Mouse (Mus musculus): ENCODE measurements around the gene Atxn10. TPM values are rescaled to one million over a fixed set of nuclear protein-coding genes. Genes with fewer than 3 reads are reported as not detected.

The Atxn10 gene
- polyA plus RNA-seq, 1 experiment from 2014 or later = 548 TPM

GRCm38 (mm10) chr15:85307061-85307660 is 28.9 kb upstream of the Atxn10 start:
- H3K27ac ChIP-seq (ENCODE audit: low read length) = no peak overlapping the region
- H3K9me3 ChIP-seq (replicated peaks; ENCODE audit: control insufficient read depth, low read length, poor library complexity, severe bottlenecking) = no peaks in the 10 kb centered on the region
- H3K4me2 ChIP-seq (ENCODE audit: low read length) = no peak overlapping the region
- no peak overlapping the region for H3K9ac ChIP-seq (ENCODE audit: low read depth, low read length)
- H3K4me1 ChIP-seq (ENCODE audit: control insufficient read depth, insufficient read depth, low read length) = 0 out of 2 replicates have a peak, but pooled peaks cover 2% of the 10 kb centered on the region
- WGBS = 90% methylated on average over 2 of the region's 2 CpGs
- no peak for ATAC-seq
- H3K4me3 ChIP-seq (ENCODE audit: low read depth, low read length) = no peak overlapping the region
- H3K36me3 ChIP-seq (ENCODE audit: control insufficient read depth, insufficient read depth, low read length) = no peaks in the 10 kb centered on the region
- H3K27me3 ChIP-seq (ENCODE audit: control insufficient read depth, insufficient read depth, low read depth, low read length) = no peaks in the 10 kb centered on the region

GRCm38 (mm10) chr15:85311058-85311657 is 24.9 kb upstream of the Atxn10 start:
- 54% methylated on average over 10 of the region's 10 CpGs for WGBS
- H3K36me3 ChIP-seq (ENCODE audit: control insufficient read depth, insufficient read depth, low read length) = no peaks in the 10 kb centered on the region
- no peak overlapping the region for H3K4me2 ChIP-seq (ENCODE audit: low read length)
- H3K9ac ChIP-seq (ENCODE audit: low read depth, low read length) = no peak overlapping the region
- H3K4me1 ChIP-seq (ENCODE audit: control insufficient read depth, insufficient read depth, low read length) = peaks cover 4% of the 10 kb centered on the region; the same call in 1 of the 2 replicates
- H3K27ac ChIP-seq (ENCODE audit: low read length) = no peak overlapping the region
- peak; percentile 25; the same call in 1 of the 2 replicates for ATAC-seq
- H3K9me3 ChIP-seq (replicated peaks; ENCODE audit: control insufficient read depth, low read length, poor library complexity, severe bottlenecking) = no peaks in the 10 kb centered on the region
- no peaks in the 10 kb centered on the region for H3K27me3 ChIP-seq (ENCODE audit: control insufficient read depth, insufficient read depth, low read depth, low read length)
- H3K4me3 ChIP-seq (ENCODE audit: low read depth, low read length) = no peak overlapping the region

- Histone ChIP-seq H3K9ac (ENCODE audit: low read depth, low read length) (no peak overlapping the region), H3K27me3 (ENCODE audit: control insufficient read depth, insufficient read depth, low read depth, low read length) (no peaks in the 10 kb centered on the region), H3K4me1 (ENCODE audit: control insufficient read depth, insufficient read depth, low read length) (peaks cover 4% of the 10 kb centered on the region; the same call in 1 of the 2 replicates), H3K27ac (ENCODE audit: low read length) (no peak overlapping the region), H3K4me2 (ENCODE audit: low read length) (no peak overlapping the region), H3K4me3 (ENCODE audit: low read depth, low read length) (no peak overlapping the region), H3K36me3 (ENCODE audit: control insufficient read depth, insufficient read depth, low read length) (no peaks in the 10 kb centered on the region), H3K9me3 (replicated peaks; ENCODE audit: control insufficient read depth, low read length, poor library complexity, severe bottlenecking) (no peaks in the 10 kb centered on the region)
- WGBS = 36% methylated on average over 12 of the region's 13 CpGs
- 0 out of 2 replicates have a peak, but pooled peaks have one; percentile 28 for ATAC-seq
Measured at GRCm38 (mm10) chr15:85315378-85316025, 20.5 kb upstream of the Atxn10 start.

- no peaks in the 10 kb centered on the region for H3K27me3 ChIP-seq (ENCODE audit: control insufficient read depth, insufficient read depth, low read depth, low read length)
- ATAC-seq = no peak; the same call in 1 of the 2 replicates
- no peak overlapping the region for H3K4me3 ChIP-seq (ENCODE audit: low read depth, low read length)
- H3K4me2 ChIP-seq (ENCODE audit: low read length) = no peak overlapping the region
- H3K36me3 ChIP-seq (ENCODE audit: control insufficient read depth, insufficient read depth, low read length) = no peaks in the 10 kb centered on the region
- no peak overlapping the region for H3K27ac ChIP-seq (ENCODE audit: low read length)
- H3K4me1 ChIP-seq (ENCODE audit: control insufficient read depth, insufficient read depth, low read length) = peaks cover 2% of the 10 kb centered on the region; the same call in 1 of the 2 replicates
- no peaks in the 10 kb centered on the region for H3K9me3 ChIP-seq (replicated peaks; ENCODE audit: control insufficient read depth, low read length, poor library complexity, severe bottlenecking)
- no peak overlapping the region for H3K9ac ChIP-seq (ENCODE audit: low read depth, low read length)
- WGBS = 55% methylated on average over 14 of the region's 14 CpGs
Measured at GRCm38 (mm10) chr15:85316342-85317140, 19.5 kb upstream of the Atxn10 start.

GRCm38 (mm10) chr15:85319924-85320668 is 15.9 kb upstream of the Atxn10 start:
- Histone ChIP-seq H3K4me3 (ENCODE audit: low read depth, low read length) (no peak overlapping the region), H3K4me2 (ENCODE audit: low read length) (no peak overlapping the region), H3K36me3 (ENCODE audit: control insufficient read depth, insufficient read depth, low read length) (no peaks in the 10 kb centered on the region), H3K27me3 (ENCODE audit: control insufficient read depth, insufficient read depth, low read depth, low read length) (no peaks in the 10 kb centered on the region), H3K27ac (ENCODE audit: low read length) (no peak overlapping the region), H3K4me1 (ENCODE audit: control insufficient read depth, insufficient read depth, low read length) (no peaks in the 10 kb centered on the region), H3K9ac (ENCODE audit: low read depth, low read length) (no peak overlapping the region), H3K9me3 (replicated peaks; ENCODE audit: control insufficient read depth, low read length, poor library complexity, severe bottlenecking) (no peaks in the 10 kb centered on the region)
- ATAC-seq = no peak
- WGBS = 77% methylated on average over 11 of the region's 11 CpGs

GRCm38 (mm10) chr15:85323214-85323613 is 12.8 kb upstream of the Atxn10 start:
- 88% methylated on average over 4 of the region's 4 CpGs for WGBS
- no peak overlapping the region for H3K27ac ChIP-seq (ENCODE audit: low read length)
- H3K27me3 ChIP-seq (ENCODE audit: control insufficient read depth, insufficient read depth, low read depth, low read length) = no peaks in the 10 kb centered on the region
- no peak for ATAC-seq
- H3K4me3 ChIP-seq (ENCODE audit: low read depth, low read length) = no peak overlapping the region
- no peaks in the 10 kb centered on the region for H3K9me3 ChIP-seq (replicated peaks; ENCODE audit: control insufficient read depth, low read length, poor library complexity, severe bottlenecking)
- no peak overlapping the region for H3K4me2 ChIP-seq (ENCODE audit: low read length)
- H3K36me3 ChIP-seq (ENCODE audit: control insufficient read depth, insufficient read depth, low read length) = no peaks in the 10 kb centered on the region
- no peaks in the 10 kb centered on the region for H3K4me1 ChIP-seq (ENCODE audit: control insufficient read depth, insufficient read depth, low read length)
- no peak overlapping the region for H3K9ac ChIP-seq (ENCODE audit: low read depth, low read length)

GRCm38 (mm10) chr15:85324426-85324825 is 11.6 kb upstream of the Atxn10 start:
- Histone ChIP-seq H3K4me2 (ENCODE audit: low read length) (no peak overlapping the region), H3K27ac (ENCODE audit: low read length) (no peak overlapping the region), H3K27me3 (ENCODE audit: control insufficient read depth, insufficient read depth, low read depth, low read length) (no peaks in the 10 kb centered on the region), H3K36me3 (ENCODE audit: control insufficient read depth, insufficient read depth, low read length) (no peaks in the 10 kb centered on the region), H3K9ac (ENCODE audit: low read depth, low read length) (no peak overlapping the region), H3K4me3 (ENCODE audit: low read depth, low read length) (no peak overlapping the region), H3K9me3 (replicated peaks; ENCODE audit: control insufficient read depth, low read length, poor library complexity, severe bottlenecking) (no peaks in the 10 kb centered on the region), H3K4me1 (ENCODE audit: control insufficient read depth, insufficient read depth, low read length) (no peaks in the 10 kb centered on the region)
- ATAC-seq = no peak
- WGBS = 100% methylated on average over 1 of the region's 1 CpGs

- H3K4me1 ChIP-seq (ENCODE audit: control insufficient read depth, insufficient read depth, low read length) = no peaks in the 10 kb centered on the region
- no peak overlapping the region for H3K4me2 ChIP-seq (ENCODE audit: low read length)
- no peak overlapping the region for H3K27ac ChIP-seq (ENCODE audit: low read length)
- no peak for ATAC-seq
- H3K9me3 ChIP-seq (replicated peaks; ENCODE audit: control insufficient read depth, low read length, poor library complexity, severe bottlenecking) = no peaks in the 10 kb centered on the region
- no peak overlapping the region for H3K4me3 ChIP-seq (ENCODE audit: low read depth, low read length)
- no peaks in the 10 kb centered on the region for H3K27me3 ChIP-seq (ENCODE audit: control insufficient read depth, insufficient read depth, low read depth, low read length)
- 66% methylated on average over 11 of the region's 11 CpGs for WGBS
- H3K9ac ChIP-seq (ENCODE audit: low read depth, low read length) = no peak overlapping the region
- H3K36me3 ChIP-seq (ENCODE audit: control insufficient read depth, insufficient read depth, low read length) = no peaks in the 10 kb centered on the region
Measured at GRCm38 (mm10) chr15:85327808-85328207, 8.2 kb upstream of the Atxn10 start.

Data from midbrain, embryonic 16.5 days (tissue).